In the genomic region with DNA sequence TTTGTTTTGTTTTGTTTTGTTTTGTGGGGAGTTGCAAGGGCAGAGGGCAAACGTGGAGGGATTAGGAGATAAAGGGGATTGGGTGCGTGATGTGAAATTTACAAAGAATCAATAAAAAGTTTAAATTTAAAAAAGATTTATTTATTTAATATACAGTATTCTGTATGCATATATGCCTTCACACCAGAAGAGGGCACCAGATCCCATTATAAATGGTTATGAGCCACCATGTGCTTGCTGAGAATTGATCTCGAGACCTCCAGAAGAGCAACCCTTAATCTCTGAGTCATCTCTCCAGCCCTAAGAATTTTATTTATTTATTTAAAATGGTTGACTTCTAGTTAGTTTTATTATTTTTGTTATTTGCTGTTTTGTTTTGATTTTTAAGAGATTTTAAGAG, we compare ENCODE assay signal across 32 mouse cellular contexts. TPM values are rescaled to one million over a fixed set of nuclear protein-coding genes. Genes with fewer than 3 reads are reported as not detected.
DNase-seq lines count a peak whose midpoint lies in the region; ATAC-seq and TF ChIP-seq lines count a peak whose summit lies in the region.
"Had no signal": no experiment of that assay in that cellular context is flagged by ENCODE, and none has a peak within 500 bp of the region (broad histone marks: within the 10 kb centered on the region; RNA-seq: fewer than 3 reads in every experiment).

No protein-coding gene starts in this region.

- H3K9me3 ChIP-seq in kidney, postnatal 0 days (replicated peaks; ENCODE audit: low read length): no peaks in the 10 kb centered on the region
- H3K9me3 ChIP-seq: embryonic facial prominence, embryonic 12.5 days; G1E; heart, embryonic 10.5 days; heart, embryonic 15.5 days; hindbrain, embryonic 12.5 days; limb, embryonic 12.5 days; liver, embryonic 13.5 days had no signal

- ATAC-seq in kidney, postnatal 0 days (replicated peaks; ENCODE audit: low FRiP score, low read depth): no peak
- ATAC-seq: forebrain, embryonic 16.5 days; hindbrain, postnatal 0 days had no signal

- no peak for DNase-seq in kidney, postnatal 0 days (ENCODE audit: low spot score)
- no peak for DNase-seq in kidney, postnatal 10 days
- DNase-seq in 3T3-L1 (ENCODE audit: low read depth, low spot score) (peak; percentile 29), 416B (ENCODE audit: low read depth) (peak; percentile 11), NIH3T3 (ENCODE audit: low read depth) (peak; percentile 14)
- DNase-seq in ovary, postnatal 36 days (ENCODE audit: low spot score): no peak
- DNase-seq in spleen, postnatal 14 days (ENCODE audit: low spot score in 2 of 2): no peak
- DNase-seq: adrenal gland, postnatal 25 days; cerebellum, adult 11-12 months; cerebellum, adult 9-11 months; embryo, embryonic 11 days; gastrocnemius, postnatal 10 days; kidney, adult 11 months; kidney, postnatal 36 days; layer of hippocampus, postnatal 36 days; liver, embryonic 13.5 days; lung, adult 2 months; lung, postnatal 10 days; midbrain, embryonic 14.5 days; right cerebral cortex, adult 18-20 months; spleen, adult 18-20 months; thymus, adult 2 months; thymus, postnatal 36 days had no signal

- H3K27me3 ChIP-seq in kidney, postnatal 0 days (ENCODE audit: insufficient read depth, low read length): no peaks in the 10 kb centered on the region
- H3K27me3 ChIP-seq: embryonic facial prominence, embryonic 12.5 days; heart, embryonic 15.5 days; hindbrain, embryonic 12.5 days; limb, embryonic 12.5 days; liver, embryonic 13.5 days had no signal

- 87% methylated on average over 3 of the region's 3 CpGs for whole genome bisulfite sequencing in kidney, postnatal 0 days

- no peak overlapping the region for H3K27ac ChIP-seq in kidney, postnatal 0 days
- H3K27ac ChIP-seq: embryonic facial prominence, embryonic 12.5 days; heart, embryonic 10.5 days; hindbrain, embryonic 12.5 days; hindbrain, postnatal 0 days; limb, embryonic 12.5 days; liver, embryonic 13.5 days had no signal

- H3K4me3 ChIP-seq in kidney, postnatal 0 days (replicated peaks; ENCODE audit: low read depth, low read length): no peak overlapping the region
- H3K4me3 ChIP-seq: embryonic facial prominence, embryonic 12.5 days; heart, embryonic 10.5 days; heart, embryonic 15.5 days; hindbrain, embryonic 12.5 days; limb, embryonic 12.5 days; liver, embryonic 13.5 days had no signal

- H3K9ac ChIP-seq in kidney, postnatal 0 days (ENCODE audit: low read depth, low read length): no peak overlapping the region
- H3K9ac ChIP-seq: embryonic facial prominence, embryonic 12.5 days; heart, embryonic 15.5 days; hindbrain, embryonic 12.5 days; limb, embryonic 12.5 days; liver, embryonic 13.5 days had no signal

- no peaks in the 10 kb centered on the region for H3K36me3 ChIP-seq in kidney, postnatal 0 days (ENCODE audit: insufficient read depth, low read length)
- H3K36me3 ChIP-seq: embryonic facial prominence, embryonic 12.5 days; G1E; hindbrain, embryonic 12.5 days; limb, embryonic 12.5 days; liver, embryonic 13.5 days had no signal

- H3K4me1 ChIP-seq in kidney, postnatal 0 days (replicated peaks; ENCODE audit: insufficient read depth, low read length): no peaks in the 10 kb centered on the region
- H3K4me1 ChIP-seq: embryonic facial prominence, embryonic 12.5 days; hindbrain, embryonic 12.5 days; limb, embryonic 12.5 days; liver, embryonic 13.5 days had no signal

- 0 out of 2 replicates have a peak, but pooled peaks have one; percentile 16 for TF ChIP-seq CTCF in kidney, postnatal 0 days (IDR thresholded peaks at IDR 0.05; ENCODE audit: low read depth)

- H3K4me2 ChIP-seq in kidney, postnatal 0 days (ENCODE audit: low read length): no peak overlapping the region
- H3K4me2 ChIP-seq: embryonic facial prominence, embryonic 12.5 days; heart, embryonic 15.5 days; hindbrain, embryonic 12.5 days; limb, embryonic 12.5 days; liver, embryonic 13.5 days had no signal

RNA-seq across cellular contexts. Expression of a gene that starts 28.2 kb away (rescaled TPM):
- 90.7 and 93.1 TPM in 2 replicates for polyA plus RNA-seq in kidney, postnatal 0 days (2015; fragmentation: Nextera tagmentation; extraction: Ambion mirVana)

RNA-seq across cellular contexts. Expression of a gene that starts 43.6 kb away (rescaled TPM):
- polyA plus RNA-seq in kidney, postnatal 0 days (2015; fragmentation: Nextera tagmentation; extraction: Ambion mirVana): 2.4 and 2.9 TPM in 2 replicates
- polyA plus RNA-seq: embryonic facial prominence, embryonic 12.5 days; forebrain, embryonic 16.5 days; G1E; hindbrain, embryonic 12.5 days; hindbrain, postnatal 0 days; limb, embryonic 12.5 days; midbrain, embryonic 14.5 days; neural tube, embryonic 14.5 days had no signal

Comparison
In these comparisons a context has a peak if more than half of its experiments do, and no peak if none do; other contexts are left out.
1. DNase-seq: peak in 3T3-L1 (single experiment), 416B (single experiment) and NIH3T3 (single experiment); none in kidney, postnatal 0 days (single experiment), kidney, postnatal 10 days (single experiment), ovary, postnatal 36 days (single experiment) and spleen, postnatal 14 days (0 of 2).